Mouse (Mus musculus) heart, adult 8-10 months (tissue): Measurements from ENCODE around the gene Frat1. TPM values are rescaled to one million over a fixed set of nuclear protein-coding genes. Genes with fewer than 3 reads are reported as not detected.

ENCODE experiments used
- DNase-seq: peaks from one replicate; pipeline ENCODE4 v3.0.0; 2022; ENCODE audit warnings: low spot score
- total RNA-seq, 4 experiments: library from RNA; stranded (reverse); gene quantifications; 2 replicates each; pipeline ENCODE4 v1.2.4; 2022

Frat1 gene
- total RNA-seq, 4 experiments from 2014 or later = 1.9 to 4.5 (median 3.4) TPM

- DNase-seq = no peak
Measured at GRCm38 (mm10) chr19:41816410-41816809, 13.4 kb upstream of the Frat1 start.

GRCm38 (mm10) chr19:41816915-41817314 lies 12.9 kb upstream of the Frat1 start:
- no peak for DNase-seq

GRCm38 (mm10) chr19:41817325-41817724 lies 12.4 kb upstream of the Frat1 start:
- DNase-seq = peak; percentile 30

GRCm38 (mm10) chr19:41818749-41819148 lies 11.0 kb upstream of the Frat1 start:
- DNase-seq = no peak

GRCm38 (mm10) chr19:41821436-41821835 lies 8.3 kb upstream of the Frat1 start:
- no peak for DNase-seq

GRCm38 (mm10) chr19:41822589-41822988 lies 7.2 kb upstream of the Frat1 start:
- no peak for DNase-seq

- DNase-seq = no peak
Measured at GRCm38 (mm10) chr19:41824950-41825349, 4.8 kb upstream of the Frat1 start.

GRCm38 (mm10) chr19:41826529-41826928 lies 3.2 kb upstream of the Frat1 start:
- no peak for DNase-seq

GRCm38 (mm10) chr19:41828941-41829340 lies 829 bp upstream of the Frat1 start:
- DNase-seq = no peak

GRCm38 (mm10) chr19:41830106-41831031 lies 599 bp downstream of the Frat1 start:
- DNase-seq = no peak

GRCm38 (mm10) chr19:41831101-41831570 lies 1.4 kb downstream of the Frat1 start:
- no peak for DNase-seq

- DNase-seq = no peak
Measured at GRCm38 (mm10) chr19:41831718-41832391, 2.1 kb downstream of the Frat1 start.

- DNase-seq = no peak
Measured at GRCm38 (mm10) chr19:41832501-41833201, 2.9 kb downstream of the Frat1 start.

GRCm38 (mm10) chr19:41835407-41835806 lies 5.6 kb downstream of the Frat1 start:
- no peak for DNase-seq

- no peak for DNase-seq
Measured at GRCm38 (mm10) chr19:41835816-41836215, 6.0 kb downstream of the Frat1 start.

GRCm38 (mm10) chr19:41836719-41837118 lies 6.9 kb downstream of the Frat1 start:
- no peak for DNase-seq

GRCm38 (mm10) chr19:41837194-41837916 lies 7.6 kb downstream of the Frat1 start:
- no peak for DNase-seq

- no peak for DNase-seq
Measured at GRCm38 (mm10) chr19:41837917-41838261, 8.1 kb downstream of the Frat1 start.

- no peak for DNase-seq
Measured at GRCm38 (mm10) chr19:41838808-41839207, 9.0 kb downstream of the Frat1 start.

- no peak for DNase-seq
Measured at GRCm38 (mm10) chr19:41839685-41840084, 9.9 kb downstream of the Frat1 start.

GRCm38 (mm10) chr19:41841105-41841750 lies 11.5 kb downstream of the Frat1 start:
- DNase-seq = no peak
